Comparison of ENCODE assay signal across 8 mouse cellular contexts in genomic region chr5:82346672-82347071, GRCm38 (mm10).
DNase-seq lines count a peak whose midpoint lies in the region; ATAC-seq and TF ChIP-seq lines count a peak whose summit lies in the region.
"Had no signal": no experiment of that assay in that cellular context is flagged by ENCODE, and none has a peak within 500 bp of the region (broad histone marks: within the 10 kb centered on the region; RNA-seq: fewer than 3 reads in every experiment).

No protein-coding gene starts in this region.

- 7% methylated on average over 7 of the region's 7 CpGs for WGBS in hindbrain, embryonic 13.5 days
- WGBS in midbrain, embryonic 14.5 days, result 6% methylated on average over 7 of the region's 7 CpGs

- no peak for TF ChIP-seq POLR2A in embryonic fibroblast, embryonic 13.5 days (IDR thresholded peaks at IDR 0.05; ENCODE audit: low read depth, low read length)

- DNase-seq in ES-E14 (ENCODE audit: low read depth, low spot score), result peak; percentile 47
- DNase-seq in adrenal gland, postnatal 25 days, result peak; percentile 5
- peak; percentile 15 to 63 for DNase-seq in layer of hippocampus, postnatal 25 days (ENCODE audit: extremely low spot score in 1 of 2, low spot score in 1 of 2)
- DNase-seq in midbrain, embryonic 14.5 days, result peak; percentile 97
- DNase-seq in natural killer cell, adult 2 months (ENCODE audit: low spot score in 2 of 2), result no peak

- no peak overlapping the region for H3K9ac ChIP-seq in ES-E14 (ENCODE audit: insufficient read depth, low read depth, low read length, poor library complexity, severe bottlenecking)
- no peak overlapping the region for H3K9ac ChIP-seq in hindbrain, embryonic 13.5 days
- H3K9ac ChIP-seq in midbrain, embryonic 14.5 days (replicated peaks; ENCODE audit: low read length), result no peak overlapping the region
- H3K9ac ChIP-seq: limb, embryonic 12.5 days had no signal

- no peak overlapping the region for H3K4me3 ChIP-seq in ES-E14 (ENCODE audit: insufficient read depth in 1 of 2, low read depth in 1 of 2, low read length in 2 of 2, poor library complexity in 1 of 2, severe bottlenecking in 1 of 2)
- H3K4me3 ChIP-seq in embryonic fibroblast, embryonic 13.5 days (ENCODE audit: insufficient read depth, low read length), result no peak overlapping the region
- no peak overlapping the region for H3K4me3 ChIP-seq in hindbrain, embryonic 13.5 days
- no peak overlapping the region for H3K4me3 ChIP-seq in midbrain, embryonic 14.5 days (replicated peaks; ENCODE audit: low read depth, low read length)
- H3K4me3 ChIP-seq: limb, embryonic 12.5 days had no signal

- TF ChIP-seq CTCF in embryonic fibroblast, embryonic 13.5 days (IDR thresholded peaks at IDR 0.05; ENCODE audit: borderline replicate concordance, insufficient read depth, low read length), result peak; percentile 24; the same call in 1 of the 2 replicates

- H3K4me2 ChIP-seq in hindbrain, embryonic 13.5 days, result no peak overlapping the region
- no peak overlapping the region for H3K4me2 ChIP-seq in midbrain, embryonic 14.5 days (ENCODE audit: low read length)
- H3K4me2 ChIP-seq: limb, embryonic 12.5 days had no signal

- no peak overlapping the region for H3K27ac ChIP-seq in ES-E14 (ENCODE audit: insufficient read depth, low read depth, low read length, poor library complexity, severe bottlenecking)
- no peak overlapping the region for H3K27ac ChIP-seq in embryonic fibroblast, embryonic 13.5 days (ENCODE audit: insufficient read depth, low read length)
- H3K27ac ChIP-seq in hindbrain, embryonic 13.5 days, result no peak overlapping the region
- H3K27ac ChIP-seq in midbrain, embryonic 14.5 days (replicated peaks; ENCODE audit: low read depth, low read length), result no peak overlapping the region
- H3K27ac ChIP-seq: limb, embryonic 12.5 days had no signal

- H3K36me3 ChIP-seq in ES-E14 (ENCODE audit: control insufficient read depth, insufficient read depth, low read length, poor library complexity, severe bottlenecking), result no peaks in the 10 kb centered on the region
- no peaks in the 10 kb centered on the region for H3K36me3 ChIP-seq in hindbrain, embryonic 13.5 days
- H3K36me3 ChIP-seq in midbrain, embryonic 14.5 days (ENCODE audit: control insufficient read depth, insufficient read depth, low read length), result no peaks in the 10 kb centered on the region
- H3K36me3 ChIP-seq: limb, embryonic 12.5 days had no signal

- H3K27me3 ChIP-seq in hindbrain, embryonic 13.5 days, result no peaks in the 10 kb centered on the region
- H3K27me3 ChIP-seq in midbrain, embryonic 14.5 days (ENCODE audit: control insufficient read depth, insufficient read depth, low read length), result no peaks in the 10 kb centered on the region
- H3K27me3 ChIP-seq: limb, embryonic 12.5 days had no signal

- H3K4me1 ChIP-seq in ES-E14 (ENCODE audit: control insufficient read depth in 2 of 2, insufficient read depth in 2 of 2, low read length in 2 of 2, poor library complexity in 1 of 2), result no peaks in the 10 kb centered on the region
- H3K4me1 ChIP-seq in embryonic fibroblast, embryonic 13.5 days (ENCODE audit: control insufficient read depth, insufficient read depth, low read length), result no peaks in the 10 kb centered on the region
- 0 out of 2 replicates have a peak, but pooled peaks cover 3% of the 10 kb centered on the region for H3K4me1 ChIP-seq in hindbrain, embryonic 13.5 days (replicated peaks)
- no peaks in the 10 kb centered on the region for H3K4me1 ChIP-seq in midbrain, embryonic 14.5 days (ENCODE audit: control insufficient read depth, insufficient read depth, low read length)
- H3K4me1 ChIP-seq: limb, embryonic 12.5 days had no signal

- in situ Hi-C loops in ES-E14 (cut with MboI; ENCODE audit: low sequenced_read_pairs in 2 of 2, unreplicated experiment in 2 of 2), result no loop called here

- peak; percentile 65; the same call in 1 of the 2 replicates for ATAC-seq in hindbrain, embryonic 13.5 days (ENCODE audit: low FRiP score)
- ATAC-seq in midbrain, embryonic 14.5 days (ENCODE audit: low FRiP score, low TSS enrichment), result peak; percentile 62; the same call in 1 of the 2 replicates

- H3K9me3 ChIP-seq in ES-E14 (ENCODE audit: control insufficient read depth, insufficient read depth, low read depth, low read length), result no peaks in the 10 kb centered on the region
- no peaks in the 10 kb centered on the region for H3K9me3 ChIP-seq in hindbrain, embryonic 13.5 days
- H3K9me3 ChIP-seq in midbrain, embryonic 14.5 days (ENCODE audit: control insufficient read depth, low read length), result no peaks in the 10 kb centered on the region
- H3K9me3 ChIP-seq: limb, embryonic 12.5 days had no signal

TF ChIP-seq in ES-E14, 5 proteins besides CTCF, POLR2A, EP300 and RAD21:
- TF ChIP-seq ZC3H11A (IDR thresholded peaks at IDR 0.05; ENCODE audit: borderline replicate concordance, low read depth, low read length) (peak; percentile 70), MAFK (IDR thresholded peaks at IDR 0.05; ENCODE audit: insufficient read depth, low read depth, low read length) (no peak)
TF ChIP-seq in ES-E14: peak in this region for 1.

Comparison
In these comparisons a context has a peak if more than half of its experiments do, and no peak if none do; other contexts are left out.
1. DNase-seq: peak in ES-E14 (single experiment), adrenal gland, postnatal 25 days (single experiment), layer of hippocampus, postnatal 25 days (2 of 2) and midbrain, embryonic 14.5 days (single experiment); none in natural killer cell, adult 2 months (0 of 2).